Mouse (Mus musculus) left cerebral cortex, adult 8-10 months (tissue): ENCODE measurements at regions not wholly inside any gene's neighbourhood (a gene's known extent, or its start where the extent isn't known, plus 50 kb on each side); places are given as distances from the start of the nearest gene placed in this dataset.

ENCODE experiments used
- DNase-seq, 2 experiments: peaks; one replicate each; pipeline ENCODE4 v3.0.0; 2022; ENCODE audit warnings: low spot score in 2 of 2

GRCm38 (mm10) chr17:60372206-60372605 is 1359.0 kb upstream of the Nudt12 start:
- no peak for DNase-seq

GRCm38 (mm10) chr17:60355411-60355810 is 1342.2 kb upstream of the Nudt12 start:
- DNase-seq, result no peak

- DNase-seq, result no peak
Observed at GRCm38 (mm10) chr17:60344656-60345055, 1331.5 kb upstream of the Nudt12 start.

- DNase-seq, result no peak
Observed at GRCm38 (mm10) chr17:60337680-60338079, 1324.5 kb upstream of the Nudt12 start.

- DNase-seq, result peak in 1 of 2 experiments; percentile 8
Observed at GRCm38 (mm10) chr17:60321046-60321445, 1307.9 kb upstream of the Nudt12 start.
